In genomic region chr2:58487279-58487560, GRCm38 (mm10) we compare ENCODE assay signal across 20 mouse cellular contexts. TPM values are rescaled to one million over a fixed set of nuclear protein-coding genes. Genes with fewer than 3 reads are reported as not detected.
A peak's percentile ranks its signal among the peaks of the same experiment; 100 is the strongest.
DNase-seq lines count a peak whose midpoint lies in the region; ATAC-seq and TF ChIP-seq lines count a peak whose summit lies in the region.
"Had no signal": no experiment of that assay in that cellular context is flagged by ENCODE, and none has a peak within 500 bp of the region (broad histone marks: within the 10 kb centered on the region; RNA-seq: fewer than 3 reads in every experiment).

No protein-coding gene starts in this region.

- TF ChIP-seq EP300 in stomach, postnatal 0 days (optimal IDR thresholded peaks at IDR 0.05), result no peak

- peak overlapping the region in 1 of 2 experiments; percentile 19; a peak in 1 of 4 replicates for H3K27ac ChIP-seq in heart, embryonic 14.5 days (replicated peaks in 1 of 2; ENCODE audit: control insufficient read depth in 1 of 2, insufficient read depth in 1 of 2, low read depth in 2 of 2, low read length in 2 of 2)
- peak overlapping the region; percentile 32; the same call in 1 of the 2 replicates for H3K27ac ChIP-seq in midbrain, embryonic 14.5 days (replicated peaks; ENCODE audit: low read depth, low read length)
- H3K27ac ChIP-seq in midbrain, embryonic 16.5 days (ENCODE audit: low read length), result no peak overlapping the region
- H3K27ac ChIP-seq in stomach, postnatal 0 days (replicated peaks), result peak overlapping the region; percentile 58
- H3K27ac ChIP-seq: hindbrain, embryonic 14.5 days; neural tube, embryonic 12.5 days had no signal

- H3K9ac ChIP-seq in heart, embryonic 14.5 days (ENCODE audit: low read length), result 0 out of 2 replicates have a peak overlapping the region, but pooled peaks have one; percentile 4
- H3K9ac ChIP-seq in midbrain, embryonic 14.5 days (replicated peaks; ENCODE audit: low read length), result no peak overlapping the region
- H3K9ac ChIP-seq in midbrain, embryonic 16.5 days (ENCODE audit: low read depth, low read length), result no peak overlapping the region
- no peak overlapping the region for H3K9ac ChIP-seq in stomach, postnatal 0 days (ENCODE audit: low read length)
- H3K9ac ChIP-seq: hindbrain, embryonic 14.5 days; neural tube, embryonic 12.5 days had no signal

- WGBS in heart, embryonic 14.5 days, result 62% methylated on average over 3 of the region's 3 CpGs
- 73% methylated on average over 3 of the region's 3 CpGs for WGBS in midbrain, embryonic 14.5 days
- 66% methylated on average over 3 of the region's 3 CpGs for WGBS in midbrain, embryonic 16.5 days
- 46% methylated on average over 3 of the region's 3 CpGs for WGBS in stomach, postnatal 0 days

- no peak overlapping the region for H3K4me2 ChIP-seq in heart, embryonic 14.5 days (ENCODE audit: low read length)
- no peak overlapping the region for H3K4me2 ChIP-seq in midbrain, embryonic 14.5 days (ENCODE audit: low read length)
- no peak overlapping the region for H3K4me2 ChIP-seq in midbrain, embryonic 16.5 days (ENCODE audit: low read length)
- H3K4me2 ChIP-seq in stomach, postnatal 0 days (replicated peaks; ENCODE audit: low read depth), result no peak overlapping the region
- H3K4me2 ChIP-seq: hindbrain, embryonic 14.5 days; midbrain, embryonic 11.5 days; neural tube, embryonic 12.5 days had no signal

- no peak for ATAC-seq in heart, embryonic 14.5 days (ENCODE audit: insufficient number of reproducible peaks, insufficient read depth, low FRiP score, low read depth)
- no peak for ATAC-seq in midbrain, embryonic 14.5 days (ENCODE audit: low FRiP score, low TSS enrichment)
- no peak for ATAC-seq in midbrain, embryonic 16.5 days
- no peak for ATAC-seq in stomach, postnatal 0 days (ENCODE audit: low FRiP score, low TSS enrichment)

- no peaks in the 10 kb centered on the region for H3K27me3 ChIP-seq in heart, embryonic 14.5 days (ENCODE audit: control insufficient read depth, insufficient read depth, low read length)
- H3K27me3 ChIP-seq in midbrain, embryonic 14.5 days (ENCODE audit: control insufficient read depth, insufficient read depth, low read length), result no peaks in the 10 kb centered on the region
- no peaks in the 10 kb centered on the region for H3K27me3 ChIP-seq in midbrain, embryonic 16.5 days (ENCODE audit: control insufficient read depth, insufficient read depth, low read depth, low read length)
- no peaks in the 10 kb centered on the region for H3K27me3 ChIP-seq in stomach, postnatal 0 days (ENCODE audit: control insufficient read depth, insufficient read depth, low read length)
- H3K27me3 ChIP-seq: neural tube, embryonic 12.5 days had no signal

- 0 out of 2 replicates have a peak, but pooled peaks cover 4% of the 10 kb centered on the region for H3K36me3 ChIP-seq in heart, embryonic 14.5 days (ENCODE audit: control insufficient read depth, insufficient read depth, low read length)
- no peaks in the 10 kb centered on the region for H3K36me3 ChIP-seq in midbrain, embryonic 14.5 days (ENCODE audit: control insufficient read depth, insufficient read depth, low read length)
- H3K36me3 ChIP-seq in midbrain, embryonic 16.5 days (ENCODE audit: control insufficient read depth, insufficient read depth, low read length), result no peaks in the 10 kb centered on the region
- H3K36me3 ChIP-seq in stomach, postnatal 0 days (ENCODE audit: control insufficient read depth, insufficient read depth, low read length), result no peaks in the 10 kb centered on the region
- H3K36me3 ChIP-seq: neural tube, embryonic 12.5 days had no signal

- peak; percentile 57 for DNase-seq in adrenal gland, adult 2 months
- no peak for DNase-seq in adrenal gland, adult 18-20 months (ENCODE audit: low spot score in 2 of 2)
- DNase-seq in heart, adult 8-10 months (ENCODE audit: low spot score), result no peak
- no peak for DNase-seq in midbrain, embryonic 14.5 days
- no peak for DNase-seq in stomach, postnatal 0 days (ENCODE audit: low spot score)
- DNase-seq in cerebellum, adult 18-20 months, result no peak
- DNase-seq: cerebellum, adult 11-12 months; heart, adult 11 months; kidney, adult 11 months; kidney, postnatal 25 days; left cerebral cortex, postnatal 4 days; thymus, postnatal 4 days had no signal

- no peak for TF ChIP-seq CTCF in stomach, postnatal 0 days (IDR thresholded peaks at IDR 0.05; ENCODE audit: low read depth)

- no peaks in the 10 kb centered on the region for H3K9me3 ChIP-seq in heart, embryonic 14.5 days (ENCODE audit: control insufficient read depth, low read length)
- H3K9me3 ChIP-seq in midbrain, embryonic 14.5 days (ENCODE audit: control insufficient read depth, low read length), result no peaks in the 10 kb centered on the region
- H3K9me3 ChIP-seq in midbrain, embryonic 16.5 days (replicated peaks; ENCODE audit: control insufficient read depth, low read length, poor library complexity, severe bottlenecking), result no peaks in the 10 kb centered on the region
- H3K9me3 ChIP-seq in stomach, postnatal 0 days (ENCODE audit: control insufficient read depth, low read length), result no peaks in the 10 kb centered on the region
- H3K9me3 ChIP-seq: neural tube, embryonic 12.5 days had no signal

- no peak overlapping the region for H3K4me3 ChIP-seq in heart, embryonic 14.5 days (ENCODE audit: control insufficient read depth in 1 of 2, insufficient read depth in 1 of 2, low read depth in 1 of 2, low read length in 2 of 2)
- H3K4me3 ChIP-seq in midbrain, embryonic 14.5 days (replicated peaks; ENCODE audit: low read depth, low read length), result no peak overlapping the region
- H3K4me3 ChIP-seq in midbrain, embryonic 16.5 days (ENCODE audit: low read depth, low read length), result no peak overlapping the region
- no peak overlapping the region for H3K4me3 ChIP-seq in stomach, postnatal 0 days (ENCODE audit: low read depth, low read length)
- H3K4me3 ChIP-seq: neural tube, embryonic 12.5 days had no signal

- peaks cover 48 to 65% of the 10 kb centered on the region in 2 experiments for H3K4me1 ChIP-seq in heart, embryonic 14.5 days (ENCODE audit: control insufficient read depth in 2 of 2, insufficient read depth in 2 of 2, low read length in 2 of 2)
- H3K4me1 ChIP-seq in midbrain, embryonic 14.5 days (ENCODE audit: control insufficient read depth, insufficient read depth, low read length), result peaks cover 11% of the 10 kb centered on the region; the same call in 1 of the 2 replicates
- H3K4me1 ChIP-seq in midbrain, embryonic 16.5 days (ENCODE audit: control insufficient read depth, insufficient read depth, low read length), result peaks cover 10% of the 10 kb centered on the region
- H3K4me1 ChIP-seq in stomach, postnatal 0 days (replicated peaks; ENCODE audit: control insufficient read depth, insufficient read depth), result peaks cover 17% of the 10 kb centered on the region
- H3K4me1 ChIP-seq: neural tube, embryonic 12.5 days had no signal

RNA-seq across cellular contexts. Expression of gene Gm17409, which starts 17.3 kb away (rescaled TPM):
- total RNA-seq in adrenal gland, adult 2 months (2021), result not detected
- not detected in 2 replicates for polyA plus RNA-seq in adrenal gland, adult 2 months (2012; rRNA removed)
- total RNA-seq in adrenal gland, adult 18-20 months (2021), result not detected
- not detected in 2 replicates for polyA plus RNA-seq in heart, embryonic 14.5 days (2014; fragmentation: Nextera tagmentation; extraction: Ambion mirVana)
- not detected for total RNA-seq in heart, adult 8-10 months (2022)
- polyA plus RNA-seq in midbrain, embryonic 14.5 days (2014; fragmentation: Nextera tagmentation; extraction: Ambion mirVana), result not detected in 2 replicates
- not detected in 2 replicates for polyA plus RNA-seq in midbrain, embryonic 16.5 days (2015; fragmentation: Nextera tagmentation; extraction: Ambion mirVana)
- polyA plus RNA-seq in stomach, postnatal 0 days (2015; fragmentation: Nextera tagmentation; extraction: Ambion mirVana), result not detected in 2 replicates
- total RNA-seq: common myeloid progenitor, adult 5-6 weeks; layer of hippocampus, postnatal 14 days; left cerebral cortex, postnatal 4 days had no signal
- polyA plus RNA-seq: hindbrain, embryonic 14.5 days; lung, adult 2 months; midbrain, embryonic 11.5 days; neural tube, embryonic 12.5 days had no signal
